Mouse (Mus musculus) lung, postnatal 0 days (tissue): ENCODE results near the gene Ndufaf4. TPM values are rescaled to one million over a fixed set of nuclear protein-coding genes. Genes with fewer than 3 reads are reported as not detected.

Source experiments
- ATAC-seq: fragments of 200-750 bp; cut with Nextera tagmentation; 2 replicates; pipeline ENCODE4 v1.8.0; 2017; ENCODE audit warnings: moderate library complexity
- DNase-seq: peaks from one replicate; pipeline ENCODE4 v3.0.0-alpha.2; 2016; ENCODE audit warnings: low spot score
- H3K27ac ChIP-seq: fragments of 300-500 bp; sonication (generic); 2 replicates; pipeline ENCODE4 v1.5.1; 2014; ENCODE audit warnings: antibody characterized with exemption, mild to moderate bottlenecking, low read length, mixed read lengths
- H3K27me3 ChIP-seq: fragments of 300-500 bp; sonication (generic); replicated peaks from 2 replicates; pipeline ENCODE4 v1.6.1; 2014; ENCODE audit warnings: low read length, mixed read lengths; ENCODE audit not compliant: insufficient read depth
- H3K36me3 ChIP-seq: fragments of 300-500 bp; sonication (generic); 2 replicates; pipeline ENCODE4 v1.6.1; 2014; ENCODE audit warnings: low read length, mixed read lengths; ENCODE audit not compliant: insufficient read depth
- H3K4me1 ChIP-seq: fragments of 300-500 bp; sonication (generic); 2 replicates; pipeline ENCODE4 v1.6.1; 2014; ENCODE audit warnings: antibody characterized with exemption, low read depth, low read length, mixed read lengths; ENCODE audit not compliant: insufficient read depth
- H3K4me2 ChIP-seq: fragments of 300-500 bp; sonication (generic); replicated peaks from 2 replicates; pipeline ENCODE4 v1.6.1; 2014; ENCODE audit warnings: low read depth, mild to moderate bottlenecking, low read length, moderate library complexity, mixed read lengths
- H3K4me3 ChIP-seq: fragments of 300-500 bp; sonication (generic); 2 replicates; pipeline ENCODE4 v1.5.1; 2014; ENCODE audit warnings: low read depth, low read length
- H3K9ac ChIP-seq: fragments of 300-500 bp; sonication (generic); replicated peaks from 2 replicates; pipeline ENCODE4 v1.6.1; 2014; ENCODE audit warnings: low read depth, mild to moderate bottlenecking
- H3K9me3 ChIP-seq: fragments of 300-500 bp; sonication (generic); 2 replicates; pipeline ENCODE4 v1.6.1; 2016; ENCODE audit warnings: low read length, mixed read lengths
- CTCF ChIP-seq: IDR thresholded peaks from 2 replicates; pipeline ENCODE4 v1.5.1; 2016; ENCODE audit warnings: antibody characterized with exemption, mild to moderate bottlenecking
- EP300 ChIP-seq: IDR thresholded peaks from 2 replicates; pipeline ENCODE4 v1.6.1; 2016; ENCODE audit warnings: antibody characterized with exemption, mild to moderate bottlenecking, control low read depth
- WGBS: fragments of 180-500 bp; shearing (Covaris S2); extraction: QIAGEN DNeasy Blood & Tissue Kit; methylation state at CpG from one replicate; pipeline ENCODE4 v1.1.7; 2014; 5-methylcytosine and 5-hydroxymethylcytosine counted together
- polyA plus RNA-seq: library from polyadenylated mRNA; unstranded; fragments of >200 nt; fragmentation: Nextera tagmentation; extraction: Ambion mirVana; gene quantifications from 2 replicates; pipeline ENCODE4 v1.2.1, GENCODE M21; 2015

The Ndufaf4 gene
- polyA plus RNA-seq, 1 experiment from 2014 or later: 19.9 TPM

DNA sequence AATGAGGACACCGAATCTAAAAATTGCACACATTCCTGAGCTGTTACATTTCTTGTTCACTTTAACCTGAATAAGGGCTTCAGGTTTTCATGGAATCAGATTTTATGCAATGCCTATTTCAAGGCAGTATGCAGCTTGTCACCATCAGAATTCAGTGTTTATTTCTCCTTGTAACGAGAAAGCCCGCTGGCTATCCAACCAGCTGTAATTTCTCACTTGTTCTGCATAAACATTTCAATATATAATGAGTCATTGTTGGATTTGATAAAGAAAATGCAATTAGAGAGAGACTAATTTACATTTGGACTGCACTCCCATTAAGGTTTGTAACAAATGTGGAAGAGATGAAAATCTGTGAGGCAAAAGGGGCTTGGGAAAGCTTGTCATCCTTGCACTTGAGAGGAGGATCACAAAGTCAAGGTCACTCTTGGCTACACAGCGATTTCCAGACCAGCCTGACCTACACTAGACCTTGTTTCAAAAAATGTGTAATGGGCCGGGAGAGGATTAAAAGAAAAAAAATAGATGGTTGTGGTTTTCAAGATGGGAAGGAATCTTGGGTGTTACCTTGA, 22.2 kb downstream of the Ndufaf4 start:
- 47% methylated on average over 5 of the region's 5 CpGs for WGBS
- ATAC-seq (no peak), DNase-seq (peak; percentile 4)
- Histone ChIP-seq H3K4me1 (no peaks in the 10 kb centered on the region), H3K27ac (no peak overlapping the region), H3K9ac (no peak overlapping the region), H3K27me3 (no peaks in the 10 kb centered on the region), H3K4me2 (no peak overlapping the region), H3K4me3 (no peak overlapping the region), H3K9me3 (no peaks in the 10 kb centered on the region), H3K36me3 (no peaks in the 10 kb centered on the region)
- no peak for TF ChIP-seq CTCF
- no peak for TF ChIP-seq EP300

DNA sequence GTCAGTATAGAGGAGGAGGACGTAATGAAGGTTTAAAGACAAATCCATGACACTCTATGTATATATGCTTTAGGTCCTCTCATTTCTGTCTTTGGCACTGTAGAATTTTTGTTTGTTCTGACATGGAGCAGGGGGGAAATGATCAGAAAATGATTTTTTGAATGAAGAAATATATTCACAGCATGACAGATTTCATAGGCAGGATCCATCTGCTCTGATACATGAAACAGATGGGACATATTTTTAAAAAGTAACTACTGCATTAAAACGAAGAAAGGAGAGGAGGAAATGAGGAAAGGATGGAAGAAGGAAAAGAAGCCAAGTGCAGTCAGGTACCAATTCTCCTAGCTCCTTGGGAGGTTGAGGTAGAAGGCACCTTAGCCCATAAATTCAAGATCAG, 26.8 kb downstream of the Ndufaf4 start:
- H3K4me3 ChIP-seq: no peak overlapping the region
- no peak for DNase-seq
- H3K4me2 ChIP-seq: no peak overlapping the region
- H3K27ac ChIP-seq: no peak overlapping the region
- no peaks in the 10 kb centered on the region for H3K36me3 ChIP-seq
- H3K4me1 ChIP-seq: no peaks in the 10 kb centered on the region
- ATAC-seq: no peak
- H3K9ac ChIP-seq: no peak overlapping the region
- no peaks in the 10 kb centered on the region for H3K27me3 ChIP-seq
- TF ChIP-seq EP300 (no peak), CTCF (no peak)
- H3K9me3 ChIP-seq: no peaks in the 10 kb centered on the region
- WGBS: 61% methylated on average over 2 of the region's 2 CpGs

- H3K27me3 ChIP-seq: no peaks in the 10 kb centered on the region
- 73% methylated on average over 5 of the region's 5 CpGs for WGBS
- no peaks in the 10 kb centered on the region for H3K4me1 ChIP-seq
- DNase-seq: no peak
- H3K36me3 ChIP-seq: no peaks in the 10 kb centered on the region
- no peak overlapping the region for H3K4me3 ChIP-seq
- ATAC-seq: no peak
- TF ChIP-seq EP300 (no peak), CTCF (no peak)
- no peak overlapping the region for H3K4me2 ChIP-seq
- no peak overlapping the region for H3K27ac ChIP-seq
- no peak overlapping the region for H3K9ac ChIP-seq
- H3K9me3 ChIP-seq: no peaks in the 10 kb centered on the region
Observed at GRCm38 (mm10) chr4:24928260-24928780, 30.4 kb downstream of the Ndufaf4 start.

DNA sequence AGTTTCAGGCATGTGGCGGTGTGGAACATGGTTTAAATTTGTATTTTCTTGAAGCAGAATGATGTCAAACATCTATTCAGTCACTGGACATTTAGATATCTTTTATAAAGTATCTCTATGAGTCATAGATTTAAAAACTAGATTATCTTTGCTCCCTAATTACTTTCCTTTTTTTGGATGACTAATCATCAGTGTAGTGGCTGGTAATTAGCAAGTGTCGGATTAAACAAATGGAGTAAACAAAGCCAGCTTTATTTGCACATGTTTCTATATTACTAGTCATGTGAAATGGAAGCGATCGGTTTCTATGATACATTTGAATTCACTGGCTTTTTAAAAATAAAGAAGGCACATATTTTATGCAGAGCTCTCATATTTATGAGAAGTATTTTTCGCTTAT, 31.0 kb downstream of the Ndufaf4 start:
- Histone ChIP-seq H3K27me3 (no peaks in the 10 kb centered on the region), H3K9ac (no peak overlapping the region), H3K4me1 (no peaks in the 10 kb centered on the region), H3K9me3 (no peaks in the 10 kb centered on the region), H3K27ac (no peak overlapping the region), H3K36me3 (no peaks in the 10 kb centered on the region), H3K4me2 (no peak overlapping the region), H3K4me3 (no peak overlapping the region)
- WGBS: 80% methylated on average over 5 of the region's 5 CpGs
- ATAC-seq (no peak), DNase-seq (no peak)
- TF ChIP-seq CTCF (no peak), EP300 (no peak)

GRCm38 (mm10) chr4:24942728-24943424, 45.0 kb downstream of the Ndufaf4 start:
- H3K4me2 ChIP-seq: no peak overlapping the region
- no peaks in the 10 kb centered on the region for H3K36me3 ChIP-seq
- TF ChIP-seq EP300: no peak
- no peak for TF ChIP-seq CTCF
- DNase-seq (no peak), ATAC-seq (no peak)
- no peaks in the 10 kb centered on the region for H3K4me1 ChIP-seq
- no peak overlapping the region for H3K4me3 ChIP-seq
- H3K9ac ChIP-seq: no peak overlapping the region
- 54% methylated on average over 6 of the region's 6 CpGs for WGBS
- H3K27ac ChIP-seq: no peak overlapping the region
- no peaks in the 10 kb centered on the region for H3K9me3 ChIP-seq
- H3K27me3 ChIP-seq: no peaks in the 10 kb centered on the region

Other genes with a start within 250 kb of the Ndufaf4 start
- gene Klhl32, start 47.0 kb upstream of the Ndufaf4 start, polyA plus RNA-seq: 0.95 and 1.2 TPM in 2 replicates
- gene Gpr63, start 68.3 kb downstream of the Ndufaf4 start, polyA plus RNA-seq: 0.49 and 0.58 TPM in 2 replicates